Mouse (Mus musculus): Measurements from ENCODE around the gene Tifa. TPM values are rescaled to one million over a fixed set of nuclear protein-coding genes. Genes with fewer than 3 reads are reported as not detected.

Tifa gene
- total and polyA plus RNA-seq, 2 experiments = 12.5 to 24.8 TPM

DNA sequence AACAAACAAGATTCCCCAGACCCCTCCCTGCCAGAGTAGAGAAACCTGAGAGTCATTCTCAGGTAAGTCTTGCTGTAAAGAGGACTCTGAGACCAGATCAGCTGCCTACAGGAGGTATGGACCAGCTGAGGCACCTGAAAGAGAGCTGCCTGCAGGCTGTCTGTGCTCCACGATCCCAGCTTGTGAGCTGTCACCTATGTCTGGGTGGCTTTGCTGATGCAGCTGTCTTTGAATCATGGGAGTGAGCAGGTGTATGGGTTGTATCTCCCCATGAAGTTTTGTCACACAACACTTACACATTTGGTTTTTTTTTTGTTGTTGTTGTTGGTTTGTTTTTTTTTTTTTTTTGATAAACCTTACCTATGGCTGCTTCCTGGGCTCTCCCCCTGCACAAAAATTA lies 30.8 kb downstream of the Tifa start:
- peaks cover 21% of the 10 kb centered on the region for H3K36me3 ChIP-seq (ENCODE audit: control insufficient read depth, insufficient read depth, low read length)
- no peak for DNase-seq (ENCODE audit: extremely low read depth, low read depth, low spot score)
- 100% methylated on average over 1 of the region's 1 CpGs for WGBS
- no peak for TF ChIP-seq CTCF (IDR thresholded peaks at IDR 0.05; ENCODE audit: low read depth, low read length)
- no peak for TF ChIP-seq POLR2A (IDR thresholded peaks at IDR 0.05; ENCODE audit: extremely low read depth, insufficient read depth, low read length)
- no peak overlapping the region for H3K9ac ChIP-seq (ENCODE audit: low read depth, low read length)
- H3K27ac ChIP-seq (replicated peaks; ENCODE audit: insufficient read depth, low read depth, low read length) = no peak overlapping the region
- no peaks in the 10 kb centered on the region for H3K27me3 ChIP-seq (ENCODE audit: control insufficient read depth, insufficient read depth, low read length)
- no peak overlapping the region for H3K4me3 ChIP-seq (ENCODE audit: insufficient read depth, low read depth, low read length)
- 0 out of 2 replicates have a peak, but pooled peaks cover 2% of the 10 kb centered on the region for H3K79me2 ChIP-seq (ENCODE audit: control insufficient read depth, insufficient read depth, low read length)
- H3K4me1 ChIP-seq (ENCODE audit: control insufficient read depth, insufficient read depth, low read length) = peaks cover 3% of the 10 kb centered on the region; the same call in 1 of the 2 replicates

DNA sequence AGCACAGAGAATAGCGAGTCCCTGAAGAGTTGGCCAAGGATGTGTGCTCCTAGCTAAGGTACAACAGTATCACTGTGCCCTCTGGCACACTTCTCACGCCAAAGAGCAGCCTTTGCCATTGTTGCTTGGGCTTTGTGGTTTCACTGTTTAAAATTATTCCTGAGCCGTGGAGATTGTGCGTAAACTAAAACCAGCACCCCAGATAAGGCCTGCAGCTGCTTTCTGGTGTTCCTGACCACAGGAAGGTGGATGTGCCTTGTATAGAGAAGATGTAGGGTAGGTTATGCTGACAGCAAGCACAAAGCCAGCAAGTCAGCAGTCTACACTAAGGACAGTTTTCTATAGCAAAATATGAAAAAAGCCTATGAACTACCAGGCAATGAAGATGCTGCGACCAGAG lies 31.6 kb downstream of the Tifa start:
- Histone ChIP-seq H3K36me3 (ENCODE audit: control insufficient read depth, insufficient read depth, low read length) (peaks cover 21% of the 10 kb centered on the region), H3K4me1 (ENCODE audit: control insufficient read depth, insufficient read depth, low read length) (peaks cover 6% of the 10 kb centered on the region; the same call in 1 of the 2 replicates), H3K9ac (ENCODE audit: low read depth, low read length) (no peak overlapping the region), H3K27ac (replicated peaks; ENCODE audit: insufficient read depth, low read depth, low read length) (no peak overlapping the region), H3K27me3 (ENCODE audit: control insufficient read depth, insufficient read depth, low read length) (no peaks in the 10 kb centered on the region), H3K4me3 (ENCODE audit: insufficient read depth, low read depth, low read length) (no peak overlapping the region), H3K79me2 (ENCODE audit: control insufficient read depth, insufficient read depth, low read length) (0 out of 2 replicates have a peak, but pooled peaks cover 2% of the 10 kb centered on the region)
- WGBS = 80% methylated on average over 5 of the region's 5 CpGs
- no peak for DNase-seq (ENCODE audit: extremely low read depth, low read depth, low spot score)
- TF ChIP-seq POLR2A (IDR thresholded peaks at IDR 0.05; ENCODE audit: extremely low read depth, insufficient read depth, low read length) (no peak), CTCF (IDR thresholded peaks at IDR 0.05; ENCODE audit: low read depth, low read length) (no peak)

DNA sequence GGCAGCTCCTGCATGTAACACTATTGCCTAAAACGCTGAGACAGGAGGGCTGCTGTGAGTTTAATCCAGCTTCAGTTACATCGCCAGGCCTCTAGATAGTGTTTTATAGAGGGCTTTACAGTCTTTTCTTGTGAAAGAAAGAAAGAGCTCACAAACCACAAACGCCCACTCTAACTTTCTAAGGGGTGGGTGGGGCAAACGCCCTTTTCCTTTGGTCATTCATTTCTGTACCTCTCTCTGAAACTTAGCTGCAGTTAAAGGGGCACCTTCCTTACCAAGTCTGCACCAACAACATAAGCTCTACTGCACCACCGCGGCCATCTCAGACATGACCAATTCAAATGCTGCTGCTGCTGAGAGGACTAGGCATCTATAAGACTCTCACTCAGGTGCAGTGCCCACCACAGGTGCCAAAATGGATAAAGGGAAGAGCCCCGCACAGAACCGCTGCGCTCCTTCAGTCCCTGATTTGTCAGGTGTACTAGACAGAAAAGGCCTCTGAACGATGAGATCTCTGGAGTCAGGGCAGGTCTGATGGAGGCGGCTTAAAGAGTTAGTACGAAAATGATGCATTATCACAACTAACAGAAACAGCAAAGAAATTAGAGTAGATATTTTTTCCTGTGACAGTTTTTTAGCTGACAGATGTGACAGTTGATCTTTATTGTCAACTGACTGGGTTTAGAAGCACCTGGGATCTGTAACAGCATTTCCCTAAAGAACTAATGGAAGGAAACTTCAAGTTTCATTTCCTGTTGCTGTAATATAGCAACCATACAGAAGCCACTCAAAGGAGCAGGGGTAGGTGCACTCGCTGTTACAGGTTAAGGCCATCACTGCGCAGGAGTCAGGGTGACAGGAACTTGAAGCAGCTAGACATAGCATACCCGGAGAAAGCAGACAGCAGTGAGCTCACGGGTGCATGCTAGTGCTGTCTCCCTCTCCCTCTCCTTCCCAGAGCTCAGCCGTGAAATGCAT lies 34.6 kb downstream of the Tifa start:
- peaks cover 17% of the 10 kb centered on the region for H3K36me3 ChIP-seq (ENCODE audit: control insufficient read depth, insufficient read depth, low read length)
- H3K4me1 ChIP-seq (ENCODE audit: control insufficient read depth, insufficient read depth, low read length) = peaks cover 6% of the 10 kb centered on the region; the same call in 1 of the 2 replicates
- DNase-seq (ENCODE audit: extremely low read depth, low read depth, low spot score) = no peak
- peaks cover 5% of the 10 kb centered on the region; the same call in 1 of the 2 replicates for H3K79me2 ChIP-seq (ENCODE audit: control insufficient read depth, insufficient read depth, low read length)
- no peak overlapping the region for H3K9ac ChIP-seq (ENCODE audit: low read depth, low read length)
- H3K27me3 ChIP-seq (ENCODE audit: control insufficient read depth, insufficient read depth, low read length) = no peaks in the 10 kb centered on the region
- WGBS = 92% methylated on average over 17 of the region's 17 CpGs
- no peak overlapping the region for H3K27ac ChIP-seq (replicated peaks; ENCODE audit: insufficient read depth, low read depth, low read length)
- H3K4me3 ChIP-seq (ENCODE audit: insufficient read depth, low read depth, low read length) = no peak overlapping the region
- TF ChIP-seq CTCF (IDR thresholded peaks at IDR 0.05; ENCODE audit: low read depth, low read length) = no peak
- TF ChIP-seq POLR2A (IDR thresholded peaks at IDR 0.05; ENCODE audit: extremely low read depth, insufficient read depth, low read length) = no peak

DNA sequence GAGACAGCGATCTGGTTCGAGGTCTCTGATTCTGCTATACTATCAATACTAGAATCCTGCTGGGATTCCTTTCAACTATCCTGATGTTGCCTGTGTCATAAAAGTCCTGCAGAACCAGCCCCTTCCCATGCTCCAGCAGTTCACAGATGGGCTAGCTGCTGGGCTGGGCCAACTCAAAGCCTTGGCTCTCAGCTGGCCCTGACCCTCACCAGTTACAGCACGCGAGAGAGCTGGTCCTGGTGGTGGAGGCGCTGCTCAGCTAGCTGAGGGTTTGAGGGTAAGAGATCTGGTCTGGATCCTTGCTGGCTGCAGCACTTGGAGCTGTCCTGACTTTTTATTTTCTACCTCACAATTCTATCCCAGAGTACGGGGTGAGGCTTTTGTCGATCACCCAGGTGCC lies 36.9 kb downstream of the Tifa start:
- no peak overlapping the region for H3K4me3 ChIP-seq (ENCODE audit: insufficient read depth, low read depth, low read length)
- peaks cover 6% of the 10 kb centered on the region; the same call in 1 of the 2 replicates for H3K4me1 ChIP-seq (ENCODE audit: control insufficient read depth, insufficient read depth, low read length)
- no peaks in the 10 kb centered on the region for H3K27me3 ChIP-seq (ENCODE audit: control insufficient read depth, insufficient read depth, low read length)
- H3K27ac ChIP-seq (replicated peaks; ENCODE audit: insufficient read depth, low read depth, low read length) = no peak overlapping the region
- H3K36me3 ChIP-seq (ENCODE audit: control insufficient read depth, insufficient read depth, low read length) = 0 out of 2 replicates have a peak, but pooled peaks cover 4% of the 10 kb centered on the region
- no peak overlapping the region for H3K9ac ChIP-seq (ENCODE audit: low read depth, low read length)
- H3K79me2 ChIP-seq (ENCODE audit: control insufficient read depth, insufficient read depth, low read length) = peaks cover 19% of the 10 kb centered on the region; the same call in 1 of the 2 replicates
- no peak for DNase-seq (ENCODE audit: extremely low read depth, low read depth, low spot score)
- WGBS = 95% methylated on average over 7 of the region's 7 CpGs
- TF ChIP-seq CTCF (IDR thresholded peaks at IDR 0.05; ENCODE audit: low read depth, low read length) = no peak

DNA sequence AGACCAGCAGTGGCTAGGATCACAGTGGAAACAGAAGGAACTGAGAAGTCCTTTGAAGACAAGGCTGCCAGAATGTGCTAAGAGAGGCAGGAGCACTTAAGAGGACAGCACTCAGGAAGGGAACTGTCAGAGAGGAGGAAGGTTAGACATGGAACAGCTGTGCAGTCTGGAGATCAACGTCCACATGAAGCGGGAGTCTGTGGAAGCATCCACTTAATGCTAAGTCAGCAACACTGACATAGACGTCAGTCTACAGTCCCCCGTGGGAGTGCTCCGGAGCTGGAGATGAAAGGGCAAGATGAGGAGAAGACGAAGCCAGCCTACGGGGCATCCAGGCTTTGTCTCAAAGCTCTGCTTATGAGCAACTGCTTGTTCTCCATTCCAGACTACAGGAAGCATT lies 37.5 kb downstream of the Tifa start:
- H3K36me3 ChIP-seq (ENCODE audit: control insufficient read depth, insufficient read depth, low read length) = 0 out of 2 replicates have a peak, but pooled peaks cover 2% of the 10 kb centered on the region
- no peak overlapping the region for H3K4me3 ChIP-seq (ENCODE audit: insufficient read depth, low read depth, low read length)
- H3K27ac ChIP-seq (replicated peaks; ENCODE audit: insufficient read depth, low read depth, low read length) = no peak overlapping the region
- no peak for DNase-seq (ENCODE audit: extremely low read depth, low read depth, low spot score)
- H3K27me3 ChIP-seq (ENCODE audit: control insufficient read depth, insufficient read depth, low read length) = no peaks in the 10 kb centered on the region
- no peak overlapping the region for H3K9ac ChIP-seq (ENCODE audit: low read depth, low read length)
- 55% methylated on average over 7 of the region's 7 CpGs for WGBS
- H3K4me1 ChIP-seq (ENCODE audit: control insufficient read depth, insufficient read depth, low read length) = peaks cover 6% of the 10 kb centered on the region; the same call in 1 of the 2 replicates
- no peak for TF ChIP-seq CTCF (IDR thresholded peaks at IDR 0.05; ENCODE audit: low read depth, low read length)
- no peak for TF ChIP-seq POLR2A (IDR thresholded peaks at IDR 0.05; ENCODE audit: extremely low read depth, insufficient read depth, low read length)
- H3K79me2 ChIP-seq (ENCODE audit: control insufficient read depth, insufficient read depth, low read length) = peaks cover 19% of the 10 kb centered on the region; the same call in 1 of the 2 replicates

Measured in liver, adult 2 months (tissue).